Mouse (Mus musculus) gastrocnemius, postnatal 14 days (tissue): Measurements from ENCODE around the gene 1700123O20Rik. TPM values are rescaled to one million over a fixed set of nuclear protein-coding genes. Genes with fewer than 3 reads are reported as not detected.

Source experiments
- DNase-seq: peaks from one replicate; pipeline ENCODE4 v3.0.0; 2021; ENCODE audit warnings: mixed read lengths
- intact Hi-C: fragments of 180-260 bp; cut with DNase I; formaldehyde crosslinking; loops from one replicate; pipeline ENCODE4 v1.15.1; 2025; ENCODE audit warnings: low total_unique reads
- long read RNA-seq, 2 experiments: library from polyadenylated mRNA; stranded (forward); transcript quantifications; one replicate each; pipeline ENCODE4 v2.0.0; 2021
- total RNA-seq, 2 experiments: library from RNA; stranded (reverse); gene quantifications; 2 replicates each; pipeline ENCODE4 v1.2.3; 2021

1700123O20Rik gene
- total RNA-seq: 10 to 100 TPM; 10.1 to 11.8 TPM
- long read RNA-seq, experiment 1, transcript 1700123O20Rik-201 (2 exons, 1,843 nt): major isoform, 14 of 15 reads
- long read RNA-seq, experiment 1, partial matches to known transcripts: 0 of 15 reads
- long read RNA-seq, experiment 1, other reads (novel, unspliced or antisense): 0 of 15 reads
- long read RNA-seq, experiment 2, transcript 1700123O20Rik-201 (2 exons, 1,843 nt): major isoform, 15 of 21 reads
- long read RNA-seq, experiment 2, partial matches to known transcripts: 0 of 21 reads
- long read RNA-seq, experiment 2, other reads (novel, unspliced or antisense): 5 of 21 reads

DNA sequence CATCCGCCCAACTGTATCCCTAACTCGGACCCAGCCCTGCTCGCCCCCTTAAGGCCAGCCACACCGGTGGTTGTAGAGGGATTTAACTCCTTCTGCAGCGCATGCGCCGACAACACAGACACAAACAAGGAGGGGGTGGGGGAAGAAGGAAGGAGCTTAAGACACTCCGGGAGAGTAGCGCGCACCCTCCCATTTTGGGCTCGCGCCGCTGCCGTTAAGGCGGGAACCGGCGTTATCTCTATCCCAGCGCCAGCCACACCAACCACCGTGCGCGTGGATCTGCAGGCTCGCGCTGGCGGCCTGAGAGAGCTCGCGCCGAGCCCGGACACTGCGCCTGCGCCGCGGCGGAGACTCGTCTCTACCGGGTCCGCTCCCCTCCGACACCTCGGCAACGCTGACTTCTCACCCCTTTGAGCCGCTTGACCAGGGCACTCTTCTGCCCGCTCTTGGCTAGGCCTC is at the start of gene 1700123O20Rik:
TSS of gene 1700123O20Rik (plus strand) at position 154 of the 459 bp plus-strand sequence.
- peak; percentile 76 for DNase-seq
- intact Hi-C loops: no loop called here

GRCm38 (mm10) chr14:54636954-54637353 is 49.1 kb upstream of the 1700123O20Rik start:
- intact Hi-C loops: loop anchor here (5.0 kb wide), 1 partner anchor 55 kb away; no protein-coding TSS in a partner anchor
- DNase-seq: peak; percentile 39

DNA sequence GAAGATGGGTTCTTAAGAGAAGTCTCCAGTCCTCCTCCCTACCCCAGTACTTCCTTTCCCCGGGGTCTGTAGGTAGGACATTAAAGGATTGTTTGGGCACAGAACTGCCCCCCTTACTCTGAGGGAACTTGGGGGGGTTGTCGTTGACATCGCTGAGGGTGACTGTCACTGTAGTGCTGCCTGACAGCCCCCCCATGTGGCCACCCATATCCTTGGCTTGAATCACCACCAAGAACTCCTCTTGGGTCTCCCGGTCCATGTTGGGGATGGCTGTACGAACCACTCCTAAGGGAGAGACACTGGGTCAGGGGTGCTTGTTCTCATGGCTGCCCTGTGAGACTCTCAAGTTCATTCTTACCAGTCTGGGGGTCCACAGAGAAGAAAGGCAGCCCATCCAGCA is 47.8 kb upstream of the 1700123O20Rik start:
- no peak for DNase-seq
- intact Hi-C loops: loop anchor here (5.0 kb wide), 1 partner anchor 56 kb away; no protein-coding TSS in a partner anchor

GRCm38 (mm10) chr14:54640121-54640520 is 45.9 kb upstream of the 1700123O20Rik start:
- intact Hi-C loops: loop anchor here (5.0 kb wide), 1 partner anchor 73 kb away; no protein-coding TSS in a partner anchor
- no peak for DNase-seq

GRCm38 (mm10) chr14:54640946-54641304 is 45.1 kb upstream of the 1700123O20Rik start, which contains the start of gene Gm17606:
Gene Gm17606 (plus strand): TSS chr14:54640952.
- DNase-seq: no peak

DNA sequence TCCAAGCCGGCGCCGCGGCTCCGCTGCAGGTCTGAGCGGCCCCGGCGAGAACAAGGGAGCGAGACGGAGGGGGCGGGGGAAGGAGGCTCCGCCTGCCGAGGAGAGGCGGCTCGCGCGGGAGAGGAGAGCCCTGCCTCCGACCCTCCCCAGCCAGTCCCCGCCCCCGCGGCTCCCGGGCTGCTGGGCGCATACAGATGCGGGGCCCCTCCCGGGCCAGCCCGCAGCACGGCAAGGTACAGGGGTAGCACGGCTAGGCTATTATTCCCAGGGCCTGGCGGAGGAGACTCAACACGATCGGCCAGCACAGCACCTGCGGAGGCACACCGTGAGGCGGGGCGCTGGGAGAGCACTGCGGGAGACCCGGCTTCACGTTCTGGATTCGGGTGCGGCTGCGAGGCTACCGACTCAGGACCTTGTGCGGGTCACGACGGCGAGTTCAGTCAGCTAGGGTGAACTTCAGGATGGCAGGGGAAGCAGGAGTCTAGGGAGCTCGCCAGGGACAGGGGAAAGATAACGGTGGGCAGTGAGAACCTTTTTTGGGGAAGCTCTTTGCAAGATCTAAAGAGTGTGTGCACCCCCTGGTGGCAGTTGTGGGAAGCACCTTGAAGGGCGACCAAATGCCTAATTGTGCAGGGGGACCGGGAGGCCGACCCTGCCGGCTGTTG is 44.6 kb upstream of the 1700123O20Rik start, which contains the start of gene Cdh24:
TSS of gene Cdh24 (minus strand) at position 60 of the 665 bp plus-strand sequence.
- intact Hi-C loops: loop anchor here (5.0 kb wide), 1 partner anchor 74 kb away; no protein-coding TSS in a partner anchor
- peak; percentile 87 for DNase-seq

More at GRCm38 (mm10) chr14:54640946-54641304, 45.1 kb upstream of the 1700123O20Rik start, which contains the start of gene Gm17606:
- intact Hi-C loops: loop anchor here (5.0 kb wide), 1 partner anchor 74 kb away; no protein-coding TSS in a partner anchor

DNA sequence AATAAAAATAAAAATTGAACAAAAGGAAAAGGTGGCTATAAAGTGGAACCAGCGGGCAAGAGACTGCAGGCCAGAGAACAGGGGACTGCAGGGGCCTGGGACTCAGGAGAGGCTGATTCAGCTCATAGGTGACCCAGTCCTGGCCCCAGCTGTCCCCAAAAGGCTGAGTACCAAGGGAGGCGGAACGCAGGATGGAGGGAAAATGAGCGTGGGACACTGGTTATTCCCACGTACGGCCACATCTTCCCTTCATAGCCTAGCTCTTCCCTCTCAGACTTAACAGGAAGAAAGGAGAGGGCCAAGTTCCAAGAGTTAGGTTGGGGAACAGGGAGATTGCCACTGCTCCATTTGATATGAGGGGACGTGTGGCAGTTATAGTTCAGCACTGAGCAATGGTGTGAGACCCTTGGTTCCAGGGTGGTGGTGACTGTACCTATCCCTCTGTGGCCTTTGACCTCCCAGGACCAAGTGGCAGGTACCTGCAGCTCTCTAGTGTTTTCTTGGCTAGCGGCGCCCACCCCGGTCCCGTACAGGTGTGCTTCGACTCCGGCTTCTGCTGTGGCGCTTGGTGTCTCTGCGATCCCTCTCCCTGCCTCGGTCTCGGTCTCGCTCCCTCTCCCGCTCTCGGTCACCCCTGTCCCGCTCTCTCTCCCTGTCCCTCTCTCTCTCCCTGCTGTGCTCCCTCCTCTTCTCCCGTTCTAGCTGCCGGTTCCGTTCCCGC is 43.6 kb upstream of the 1700123O20Rik start:
- intact Hi-C loops: loop anchor here (5.0 kb wide), 1 partner anchor 75 kb away; no protein-coding TSS in a partner anchor
- DNase-seq: no peak

- DNase-seq: no peak
- intact Hi-C loops: loop anchor here (5.0 kb wide), 1 partner anchor 76 kb away; no protein-coding TSS in a partner anchor
Measured at GRCm38 (mm10) chr14:54643011-54643410, 43.0 kb upstream of the 1700123O20Rik start.

GRCm38 (mm10) chr14:54644294-54644693 is 41.7 kb upstream of the 1700123O20Rik start:
- DNase-seq: no peak
- intact Hi-C loops: loop anchor here (5.0 kb wide), 1 partner anchor 77 kb away; no protein-coding TSS in a partner anchor

DNA sequence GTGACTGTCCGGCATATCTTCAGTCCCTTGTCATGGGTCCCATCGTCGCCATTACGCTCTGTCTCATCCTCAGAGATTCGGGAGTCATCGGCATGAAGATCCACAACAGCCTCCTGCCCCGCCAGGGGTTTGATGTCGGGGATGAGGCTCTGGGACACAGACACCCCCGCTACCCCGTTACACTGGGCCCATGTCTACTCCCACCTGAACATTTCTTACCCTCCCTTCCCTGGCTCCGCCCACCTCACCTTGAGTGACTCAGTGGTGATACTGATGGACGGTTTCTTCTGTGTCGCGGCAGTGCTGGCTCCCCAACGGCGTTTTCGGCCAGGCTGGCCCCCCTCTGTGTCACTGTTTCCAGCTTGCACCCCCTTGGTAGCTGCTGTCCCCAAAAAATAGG is 39.6 kb upstream of the 1700123O20Rik start:
- intact Hi-C loops: no loop called here
- no peak for DNase-seq

- DNase-seq: no peak
- intact Hi-C loops: no loop called here
Measured at GRCm38 (mm10) chr14:54646898-54647636, 38.9 kb upstream of the 1700123O20Rik start.

- intact Hi-C loops: no loop called here
- DNase-seq: no peak
Measured at GRCm38 (mm10) chr14:54647900-54648299, 38.1 kb upstream of the 1700123O20Rik start.

DNA sequence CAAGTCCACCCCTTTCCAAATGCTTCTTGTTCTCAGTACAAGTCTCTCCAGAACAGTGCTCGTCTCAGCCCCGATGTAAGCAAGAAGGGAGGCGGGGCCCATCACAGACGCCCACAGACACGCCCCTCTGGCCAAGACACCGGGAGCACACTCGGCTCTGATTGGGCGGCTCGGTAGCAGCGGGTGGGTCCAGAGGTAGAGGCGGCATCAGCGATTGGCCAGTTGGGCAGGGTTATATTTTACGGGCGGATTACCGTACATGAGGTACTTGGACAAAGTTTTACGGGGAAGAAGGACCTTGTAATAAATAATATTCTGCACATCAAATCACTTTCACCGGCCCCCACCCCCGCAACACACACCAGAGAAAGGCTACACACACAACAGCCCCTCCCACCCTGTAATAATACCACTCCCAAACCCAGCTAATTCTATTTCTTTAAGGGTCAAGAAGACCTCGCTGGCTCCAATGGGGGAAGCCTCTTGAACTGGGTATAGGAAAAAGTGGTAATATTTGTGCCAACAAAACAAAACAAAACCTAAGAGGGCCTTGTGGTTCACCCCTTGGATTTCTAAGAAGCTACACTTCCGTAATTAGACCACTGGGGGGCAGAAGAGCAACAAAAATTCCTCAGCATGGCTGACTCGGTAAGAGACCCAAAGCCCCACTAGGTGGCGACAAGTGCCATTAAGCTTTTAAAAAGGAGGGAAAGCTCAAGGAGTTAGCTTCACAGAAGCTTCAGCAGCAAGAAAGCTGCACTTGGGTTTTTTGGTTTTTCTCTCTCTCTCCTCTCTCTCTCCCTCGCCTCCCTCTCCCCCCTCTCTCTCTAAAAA is 35.2 kb upstream of the 1700123O20Rik start:
- DNase-seq: peak; percentile 80
- intact Hi-C loops: loop anchor here (5.0 kb wide), 1 partner anchor 51 kb away; no protein-coding TSS in a partner anchor

GRCm38 (mm10) chr14:54651556-54651955 is 34.5 kb upstream of the 1700123O20Rik start:
- DNase-seq: no peak
- intact Hi-C loops: loop anchor here (5.0 kb wide), 1 partner anchor 51 kb away; no protein-coding TSS in a partner anchor

GRCm38 (mm10) chr14:54652787-54653186 is 33.2 kb upstream of the 1700123O20Rik start:
- intact Hi-C loops: loop anchor here (5.0 kb wide), 1 partner anchor 50 kb away; no protein-coding TSS in a partner anchor

GRCm38 (mm10) chr14:54653496-54653895 is 32.5 kb upstream of the 1700123O20Rik start:
- intact Hi-C loops: loop anchor here (5.0 kb wide), 1 partner anchor 49 kb away; no protein-coding TSS in a partner anchor
- peak; percentile 86 for DNase-seq

More at GRCm38 (mm10) chr14:54652787-54653186, 33.2 kb upstream of the 1700123O20Rik start:
- DNase-seq: no peak

GRCm38 (mm10) chr14:54660009-54660408 is 26.0 kb upstream of the 1700123O20Rik start:
- intact Hi-C loops: no loop called here

More at GRCm38 (mm10) chr14:54660009-54660408, 26.0 kb upstream of the 1700123O20Rik start:
- no peak for DNase-seq
